Mouse (Mus musculus) T-cell, adult 2 months (primary cell): ENCODE data around the gene Tmem160.

ENCODE experiments used
- DNase-seq: peaks from one replicate; pipeline ENCODE4 v3.0.0; 2022; ENCODE audit warnings: low spot score

Gene Tmem160

DNA sequence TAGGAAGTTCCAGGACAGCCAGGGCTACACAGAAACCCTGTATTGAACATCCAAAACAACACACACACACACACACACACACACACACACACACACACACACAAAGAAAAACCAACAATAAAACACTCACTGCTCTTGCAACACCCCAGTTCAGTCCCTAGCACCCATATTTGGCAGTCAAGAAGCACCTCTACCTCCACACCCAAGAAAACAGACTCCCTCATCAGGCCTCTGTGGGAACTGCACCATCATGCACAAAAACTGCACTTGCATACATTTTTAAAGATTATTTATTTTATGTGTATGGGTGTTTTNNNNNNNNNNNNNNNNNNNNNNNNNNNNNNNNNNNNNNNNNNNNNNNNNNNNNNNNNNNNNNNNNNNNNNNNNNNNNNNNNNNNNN lies 11.3 kb upstream of the Tmem160 start:
- peak; percentile 33 for DNase-seq

DNA sequence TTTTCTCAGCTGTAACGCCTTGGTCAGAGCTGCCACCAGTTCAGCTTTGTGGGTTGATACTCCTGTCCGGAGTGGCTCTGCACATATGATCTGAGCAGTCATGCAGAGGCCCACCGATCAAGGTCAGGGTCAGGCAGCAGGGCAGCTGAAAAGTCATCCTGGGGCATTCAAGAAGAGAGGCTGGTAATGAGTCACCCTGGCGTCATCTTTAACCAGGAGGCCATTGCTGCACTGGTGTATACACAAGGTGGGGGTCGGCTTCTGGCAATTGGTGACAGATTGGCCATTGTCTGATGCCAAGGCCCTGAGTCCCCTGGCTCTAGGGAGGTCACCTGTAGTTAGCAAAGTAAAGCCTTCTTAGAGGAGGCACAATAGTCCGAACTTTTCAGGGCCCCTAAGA lies 923 bp upstream of the Tmem160 start:
- DNase-seq, result no peak

DNA sequence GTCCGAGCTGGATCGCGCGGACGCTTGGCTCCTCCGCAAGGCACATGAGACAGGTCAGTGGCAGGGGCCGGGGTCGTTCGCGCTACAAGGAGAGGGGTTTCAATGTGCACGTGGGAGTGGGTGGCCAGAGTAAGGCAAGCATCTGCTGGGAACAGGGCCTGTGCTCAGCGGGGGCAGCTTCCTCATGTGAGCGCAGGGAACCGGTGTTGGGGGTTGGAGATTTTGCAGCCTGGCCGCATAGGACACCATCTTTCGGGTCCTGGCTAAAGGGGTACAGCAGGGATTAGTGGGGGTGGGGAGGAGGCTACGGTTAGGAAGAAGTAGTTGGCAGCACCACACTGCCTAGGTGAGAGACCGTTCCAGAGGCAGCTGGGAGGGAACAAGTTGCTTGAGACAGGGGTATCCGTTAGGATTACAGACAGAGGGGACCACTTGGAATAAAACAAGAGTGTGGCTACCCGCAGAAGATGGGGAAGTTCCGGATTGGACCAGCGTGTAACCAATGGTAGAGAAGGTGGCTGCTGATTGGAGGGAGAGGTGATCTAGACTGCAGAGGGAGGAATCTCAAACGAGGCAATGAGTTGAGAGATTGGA lies 636 bp downstream of the Tmem160 start:
- peak; percentile 16 for DNase-seq

DNA sequence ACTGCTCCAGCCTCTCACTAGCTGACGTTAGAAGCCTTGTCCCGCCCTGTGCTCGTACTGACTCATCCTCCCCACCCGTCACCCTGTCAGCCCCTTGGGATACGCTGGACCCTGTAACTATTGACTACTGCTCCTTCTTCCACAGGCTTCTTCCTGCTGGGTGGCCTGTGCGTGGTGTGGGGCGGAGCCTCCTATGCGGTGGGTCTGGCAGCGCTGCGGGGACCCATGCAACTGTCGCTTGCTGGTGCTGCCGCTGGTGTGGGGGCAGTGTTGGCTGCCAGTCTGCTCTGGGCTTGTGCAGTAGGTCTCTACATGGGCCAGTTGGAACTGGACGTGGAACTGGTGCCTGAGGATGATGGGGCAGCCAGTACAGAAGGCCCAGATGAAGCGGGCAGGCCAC lies 2.4 kb downstream of the Tmem160 start:
- no peak for DNase-seq

DNA sequence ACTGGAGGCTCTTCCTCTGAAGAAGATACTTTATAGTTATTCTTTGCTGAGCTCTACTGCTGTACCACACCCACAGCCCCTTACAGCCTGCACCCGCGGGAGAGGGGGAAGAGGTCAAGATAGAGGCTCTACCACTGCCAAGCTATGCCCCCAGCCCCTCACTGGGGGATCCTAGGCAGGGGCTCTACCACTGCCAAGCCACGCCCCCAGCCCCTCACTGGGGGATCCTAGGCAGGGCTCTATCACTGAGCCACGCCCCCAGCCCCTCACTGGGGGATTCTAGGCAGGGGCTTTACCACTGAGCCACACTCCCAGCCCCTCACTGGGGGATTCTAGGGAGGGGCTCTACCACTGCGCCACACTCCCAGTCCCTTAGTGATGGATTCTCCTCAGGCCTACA lies 3.7 kb downstream of the Tmem160 start:
- DNase-seq, result no peak

DNA sequence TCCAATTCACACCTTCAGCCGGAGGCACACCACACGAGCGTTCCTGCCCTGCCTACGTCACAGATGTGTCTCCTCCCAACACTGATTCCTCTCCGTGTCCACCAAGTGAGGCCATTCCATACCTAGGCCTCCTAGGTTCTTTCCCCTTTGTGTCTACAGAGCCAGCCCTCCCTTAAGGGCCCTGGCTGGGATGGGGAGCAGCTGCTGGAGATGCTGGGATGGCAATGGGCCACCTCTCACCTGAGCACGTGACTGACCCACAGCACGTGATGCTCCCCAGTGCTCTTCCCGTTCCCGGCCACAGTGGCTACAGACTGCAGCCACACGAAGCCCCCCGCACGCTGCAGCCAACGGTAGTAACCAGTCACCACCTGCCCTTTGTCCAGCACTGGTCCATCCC lies 8.0 kb downstream of the Tmem160 start:
- DNase-seq, result no peak

DNA sequence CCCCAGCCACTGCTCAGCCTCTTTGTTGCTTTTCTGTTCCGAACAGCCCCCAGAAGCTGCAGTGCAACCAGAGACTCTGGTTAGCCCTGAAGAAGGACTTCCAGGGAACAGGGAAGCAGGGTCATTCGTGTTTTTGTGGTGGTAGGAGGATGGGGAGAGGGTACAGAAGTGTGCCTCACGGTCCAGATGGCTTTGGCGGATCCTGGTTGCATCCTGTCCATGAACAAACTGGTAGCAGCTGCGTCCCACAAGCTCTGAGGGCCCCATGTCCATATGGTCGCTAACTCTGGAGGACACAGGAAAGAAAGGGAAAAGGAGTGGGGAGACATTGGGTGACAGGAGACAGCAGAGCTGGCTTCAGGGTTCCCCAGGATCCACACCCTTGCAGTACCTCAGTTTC lies 8.6 kb downstream of the Tmem160 start:
- DNase-seq, result no peak

DNA sequence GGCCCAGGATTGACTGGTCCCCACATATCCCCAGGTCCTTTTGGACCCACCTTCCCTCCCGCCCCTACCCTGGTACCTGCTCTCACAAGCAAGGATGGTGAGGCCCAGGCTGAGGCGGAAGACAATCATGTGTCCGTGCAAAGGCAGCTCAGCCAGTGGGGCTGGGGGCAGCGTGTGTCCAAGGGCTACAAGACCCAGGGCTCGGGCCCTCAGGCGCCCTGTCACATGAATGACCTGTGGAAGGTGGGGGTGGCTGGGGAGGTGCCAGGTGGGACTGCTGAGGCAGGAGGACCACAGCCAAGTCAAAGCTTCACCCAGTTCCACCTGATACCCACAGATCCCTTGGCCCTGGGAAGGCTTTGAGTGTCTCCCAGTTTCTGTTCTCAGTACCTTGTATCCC lies 9.1 kb downstream of the Tmem160 start:
- DNase-seq, result no peak

DNA sequence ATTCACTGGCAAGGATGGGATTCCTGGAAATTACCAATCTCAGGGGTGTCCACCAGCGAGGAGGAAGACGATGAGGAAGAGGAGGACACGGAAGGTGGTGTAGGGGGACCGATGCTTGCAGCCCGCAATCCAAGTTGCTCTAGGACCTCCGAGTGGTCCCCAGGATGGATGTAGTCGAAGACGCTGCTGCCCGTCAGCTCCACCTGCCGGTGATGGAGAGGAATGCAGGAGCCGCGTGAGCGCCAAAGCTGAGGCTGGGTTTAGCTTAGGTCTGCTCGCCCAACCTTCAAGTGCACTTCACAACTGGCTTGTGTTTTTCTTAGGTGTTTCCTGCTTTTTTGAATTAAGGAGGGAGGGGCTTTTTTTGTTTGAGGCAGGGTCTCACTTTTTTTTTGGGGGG lies 10.6 kb downstream of the Tmem160 start:
- peak; percentile 74 for DNase-seq

DNA sequence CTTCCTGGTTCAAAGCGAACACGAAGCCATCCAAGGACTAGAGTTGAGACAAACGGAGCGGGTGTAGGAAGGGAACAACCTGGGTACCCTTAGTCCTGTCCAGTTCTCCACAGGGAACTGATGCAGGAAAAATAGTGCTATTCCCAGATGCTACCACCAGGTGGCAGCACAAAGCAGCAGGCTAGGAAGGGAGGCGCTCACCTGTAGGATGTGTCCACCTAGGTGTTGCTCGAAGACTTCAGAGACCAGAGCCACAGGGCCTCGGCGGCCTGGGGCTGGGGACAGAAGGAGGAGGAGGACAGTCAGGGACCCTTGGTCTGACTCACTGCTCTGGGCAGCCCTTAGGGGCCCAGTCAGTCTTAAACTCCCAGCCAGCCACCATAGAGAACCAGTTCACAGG lies 12.6 kb downstream of the Tmem160 start:
- DNase-seq, result peak; percentile 60

DNA sequence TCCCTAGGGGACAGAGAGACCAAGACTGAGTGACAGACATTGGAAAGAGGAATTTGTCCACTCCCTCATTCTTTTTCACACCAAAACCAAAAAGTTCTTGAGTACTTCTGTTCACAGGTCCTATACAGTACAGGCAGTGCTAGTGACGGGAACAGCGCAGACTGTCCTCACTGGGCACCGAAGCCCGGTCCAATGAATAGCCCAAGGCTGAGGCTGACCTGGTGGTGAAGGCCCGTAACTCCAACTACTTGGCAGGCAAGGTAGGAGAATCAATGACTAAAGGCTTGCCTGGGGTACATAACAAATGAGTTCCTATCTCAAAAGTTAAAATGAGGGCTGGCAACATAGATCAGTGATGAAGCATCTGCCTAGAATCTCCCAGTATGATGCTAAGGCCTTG lies 13.0 kb downstream of the Tmem160 start:
- no peak for DNase-seq

DNA sequence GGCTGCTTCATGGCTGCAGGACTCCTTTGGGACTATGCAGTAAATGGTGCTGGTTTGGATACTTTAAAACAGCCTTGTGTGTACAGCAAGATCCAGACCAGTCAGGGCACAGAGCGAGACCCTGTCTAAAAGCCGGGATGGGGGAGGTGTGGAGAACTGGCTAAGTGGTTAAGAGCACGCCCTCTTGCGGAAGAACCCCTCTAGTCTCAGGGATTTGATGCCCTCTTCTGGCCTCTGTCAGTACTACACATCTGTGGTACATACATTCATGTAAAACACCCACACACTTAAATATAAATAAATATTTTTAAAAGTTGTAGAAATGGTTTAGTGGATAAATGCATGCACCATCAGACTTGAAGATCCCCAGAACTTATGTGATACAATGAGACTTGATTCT lies 14.0 kb downstream of the Tmem160 start:
- peak; percentile 29 for DNase-seq

DNA sequence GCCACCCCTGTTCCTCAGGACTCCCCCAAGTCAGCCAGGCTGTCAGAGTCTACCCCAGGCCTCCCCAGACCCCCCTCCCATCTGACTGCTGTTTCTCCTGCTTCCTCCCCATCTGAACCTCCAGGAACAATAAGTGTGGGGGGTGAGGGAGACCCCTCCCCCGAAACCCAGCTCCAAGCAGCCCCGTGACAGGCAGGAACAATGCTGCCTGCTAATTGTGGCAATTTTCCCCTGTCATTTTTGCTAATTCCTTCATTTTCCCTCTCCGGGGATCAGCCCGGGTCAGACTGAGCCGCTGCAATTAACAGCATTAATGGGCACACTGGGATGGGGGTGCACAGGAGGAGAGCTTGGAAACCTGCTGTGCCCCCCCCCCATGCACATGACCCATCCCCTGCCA lies 15.5 kb downstream of the Tmem160 start:
- no peak for DNase-seq

DNA sequence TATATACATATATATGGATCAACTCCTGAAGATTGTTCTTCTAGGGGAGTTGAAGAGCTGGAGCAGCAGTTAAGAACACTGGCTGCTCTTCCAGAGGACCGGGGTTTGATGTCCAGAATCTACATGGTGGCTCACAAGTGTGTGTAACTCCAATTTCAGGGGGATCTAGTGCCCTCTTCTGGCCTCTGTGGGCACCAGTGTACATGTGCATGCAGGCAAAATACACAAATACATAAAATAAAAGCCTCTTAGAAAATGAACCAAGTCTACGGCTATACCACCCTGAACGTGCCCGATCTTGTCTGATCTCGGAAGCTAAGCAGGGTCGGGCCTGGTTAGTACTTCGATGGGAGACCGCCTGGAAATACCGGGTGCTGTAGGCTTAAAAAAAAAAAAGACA lies 19.0 kb downstream of the Tmem160 start:
- DNase-seq, result no peak

DNA sequence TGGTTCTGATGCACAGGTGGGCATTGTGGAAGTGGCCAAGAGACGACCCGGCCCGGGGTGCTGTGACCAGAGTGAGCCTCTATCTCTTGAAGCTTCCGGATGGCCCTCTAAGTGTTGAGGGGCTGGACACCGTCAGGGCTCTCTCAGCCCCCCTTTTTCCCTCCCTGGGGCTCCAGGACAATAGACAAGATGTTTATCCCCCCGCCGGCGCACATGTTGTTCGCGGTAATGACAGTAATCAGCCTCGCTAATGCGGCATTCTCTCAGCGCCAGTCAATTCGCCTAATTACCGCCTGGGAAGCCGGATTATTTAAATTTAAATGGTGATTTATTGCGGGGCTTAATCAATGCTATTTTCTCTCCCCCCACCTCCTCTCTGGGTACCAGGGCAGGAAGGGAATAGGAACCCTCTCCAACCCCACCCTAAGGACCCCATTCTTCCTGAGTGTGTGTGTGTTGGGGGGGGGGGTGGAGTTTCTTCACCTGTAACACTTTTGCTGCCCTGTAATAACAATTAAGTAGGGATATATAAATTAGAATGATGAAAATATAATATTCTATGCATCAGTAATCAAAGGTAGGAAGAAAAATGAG lies 19.6 kb downstream of the Tmem160 start:
- no peak for DNase-seq

DNA sequence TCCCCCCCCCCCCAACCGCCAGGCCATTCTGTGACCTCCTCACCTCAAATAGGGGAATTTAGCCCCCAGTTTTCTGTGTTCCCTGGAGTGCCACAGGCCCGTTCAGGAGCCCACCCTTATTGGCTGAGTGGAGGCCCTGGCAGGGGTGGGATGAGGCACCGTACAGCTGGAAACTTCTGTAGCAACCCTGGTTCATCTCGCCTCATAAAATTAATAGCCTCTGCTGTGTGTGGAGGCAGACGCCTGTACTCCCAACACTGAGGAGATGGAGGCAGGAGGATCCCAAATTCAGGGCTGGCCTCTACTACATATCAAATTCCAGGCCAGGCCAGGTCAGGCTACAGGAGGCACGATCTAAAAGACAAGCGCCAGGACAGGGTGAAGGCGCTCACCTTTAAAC lies 21.3 kb downstream of the Tmem160 start:
- no peak for DNase-seq

DNA sequence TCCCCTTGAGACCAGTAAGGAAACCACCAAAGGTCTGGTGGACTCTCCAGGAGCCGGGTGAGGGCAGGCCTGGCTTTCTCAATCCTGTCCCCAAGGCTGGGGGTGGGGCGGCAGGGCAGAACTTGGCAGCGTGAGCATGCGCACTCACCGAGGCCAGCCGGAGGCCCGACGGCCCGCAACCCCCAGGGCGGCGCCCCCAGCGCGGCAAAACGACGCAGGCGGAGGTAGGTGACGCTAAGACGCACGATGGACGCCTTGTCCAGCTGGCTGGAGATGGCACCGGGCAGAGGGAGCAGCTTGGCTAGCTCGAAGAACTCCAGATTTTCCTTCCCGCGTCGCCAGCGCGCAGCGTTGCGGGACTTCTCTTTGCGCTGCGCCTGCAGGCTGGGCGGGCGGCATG lies 21.9 kb downstream of the Tmem160 start:
- no peak for DNase-seq

DNA sequence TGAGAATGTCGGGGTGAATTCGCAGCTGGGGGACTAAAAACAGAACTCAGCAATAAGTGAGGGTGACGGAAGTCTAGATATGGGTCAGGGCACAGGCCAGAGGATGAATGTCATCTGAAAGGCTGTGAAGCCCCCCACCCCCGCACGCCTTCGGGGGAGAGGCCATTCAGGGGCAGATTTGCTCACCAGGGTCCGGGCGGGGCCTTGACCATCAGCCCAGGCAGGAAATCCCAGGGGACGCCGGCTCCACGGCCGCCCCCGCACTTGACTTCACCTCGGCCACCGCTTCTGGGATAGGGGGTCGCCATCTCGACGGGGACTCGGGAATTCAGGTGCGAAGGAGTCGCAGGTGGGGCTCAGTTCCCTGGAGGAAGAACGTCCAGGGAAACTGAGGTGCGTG lies 22.7 kb downstream of the Tmem160 start:
- no peak for DNase-seq

DNA sequence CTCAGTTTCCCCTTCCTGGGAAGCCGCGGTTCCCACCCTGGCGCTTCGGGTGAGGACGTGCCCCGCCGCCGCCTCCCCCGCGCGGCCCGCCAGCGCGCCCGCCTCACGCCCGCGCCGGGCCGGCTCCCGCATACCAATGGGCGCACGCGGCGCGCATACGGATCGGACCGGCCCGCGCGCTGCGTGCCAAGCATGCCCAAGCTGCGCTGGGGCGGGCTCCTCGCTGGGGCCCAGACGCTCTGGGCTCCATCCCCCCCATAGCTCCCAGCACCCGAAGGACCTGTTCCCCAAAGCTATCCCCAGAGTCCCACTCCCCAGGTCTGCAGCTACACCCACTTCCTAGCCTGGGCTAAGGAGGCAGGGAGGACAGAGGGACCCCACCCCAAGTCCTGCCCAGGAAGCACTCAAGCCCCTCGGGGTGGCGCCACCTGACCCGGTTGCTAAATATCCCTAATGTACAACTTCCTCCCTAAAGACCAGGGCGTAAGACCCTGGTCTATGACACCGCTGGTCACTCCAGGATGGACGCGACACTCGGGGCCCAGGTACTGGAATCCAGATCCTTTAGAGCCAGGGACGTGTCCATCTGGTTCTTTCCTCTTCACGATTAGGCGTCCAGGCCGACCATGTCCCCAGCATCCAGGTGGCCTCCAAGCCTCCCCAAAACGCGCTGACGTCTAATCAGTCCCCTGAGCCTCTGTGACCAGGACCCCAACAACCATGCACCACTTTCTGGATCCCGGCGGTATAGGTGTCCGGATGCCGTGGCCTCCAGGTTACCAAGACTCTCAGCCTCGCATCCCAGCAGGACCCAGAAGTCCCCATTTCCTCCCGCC lies 23.4 kb downstream of the Tmem160 start:
- no peak for DNase-seq

DNA sequence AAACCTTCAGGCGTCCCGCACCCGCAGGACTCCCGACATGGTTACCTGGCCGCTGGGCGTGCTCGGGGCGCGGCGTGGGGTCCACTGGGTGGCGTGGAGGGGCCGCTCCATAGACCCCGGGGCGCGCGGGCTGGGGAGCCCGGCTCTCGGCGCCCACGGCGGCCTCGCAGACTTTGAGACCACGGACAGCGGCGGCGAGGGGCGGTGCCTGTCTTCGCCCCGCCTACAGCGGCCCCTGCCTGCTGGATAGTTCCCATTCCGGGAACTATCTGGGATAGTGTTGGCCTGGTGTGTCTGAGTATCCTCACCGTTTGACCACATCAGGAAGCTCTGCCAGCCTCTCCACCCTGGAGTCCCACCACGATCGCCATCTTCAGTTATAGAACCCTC lies 24.0 kb downstream of the Tmem160 start:
- DNase-seq, result no peak

DNA sequence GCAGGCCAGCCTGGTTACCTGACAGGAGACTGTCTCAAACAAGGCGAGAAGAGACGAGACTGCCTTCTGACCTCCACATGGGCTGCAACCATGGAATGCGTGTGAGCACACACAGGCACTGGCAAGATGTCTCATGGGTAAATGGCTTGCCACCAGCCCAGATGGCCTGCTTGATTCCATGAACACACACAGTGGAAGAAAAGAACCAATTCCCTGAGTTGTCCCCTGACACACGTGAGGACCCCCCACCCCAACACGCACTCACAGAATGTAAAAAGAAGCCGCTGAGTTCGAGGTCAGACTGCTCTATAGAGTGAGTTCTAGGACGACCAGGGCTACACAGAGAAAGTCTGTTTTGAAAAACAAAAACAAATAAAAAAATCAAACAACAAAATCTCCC lies 25.0 kb downstream of the Tmem160 start, which contains the start of gene Npas1:
Gene Npas1, minus strand, starts transcription at position 101 of the 400 bp plus-strand sequence.
- no peak for DNase-seq

DNA sequence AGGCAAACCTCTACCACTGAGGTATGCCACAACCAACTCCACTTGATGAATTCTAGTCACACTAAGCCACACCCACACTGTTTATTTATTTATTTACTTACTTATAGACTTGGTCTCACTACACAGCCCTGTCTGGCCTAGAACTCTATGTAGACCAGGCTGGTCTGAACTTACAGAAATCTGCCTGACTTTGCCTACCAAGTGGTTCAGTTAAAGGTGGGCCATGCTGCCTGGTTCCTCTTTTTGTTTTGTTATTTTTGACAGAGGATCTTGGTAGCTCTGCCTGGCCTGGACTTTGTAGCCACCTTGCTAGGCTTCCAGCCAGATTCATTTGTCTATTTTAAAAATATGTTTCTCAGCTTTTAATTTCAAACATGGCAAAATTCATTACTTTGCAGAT lies 36.2 kb downstream of the Tmem160 start:
- no peak for DNase-seq

DNA sequence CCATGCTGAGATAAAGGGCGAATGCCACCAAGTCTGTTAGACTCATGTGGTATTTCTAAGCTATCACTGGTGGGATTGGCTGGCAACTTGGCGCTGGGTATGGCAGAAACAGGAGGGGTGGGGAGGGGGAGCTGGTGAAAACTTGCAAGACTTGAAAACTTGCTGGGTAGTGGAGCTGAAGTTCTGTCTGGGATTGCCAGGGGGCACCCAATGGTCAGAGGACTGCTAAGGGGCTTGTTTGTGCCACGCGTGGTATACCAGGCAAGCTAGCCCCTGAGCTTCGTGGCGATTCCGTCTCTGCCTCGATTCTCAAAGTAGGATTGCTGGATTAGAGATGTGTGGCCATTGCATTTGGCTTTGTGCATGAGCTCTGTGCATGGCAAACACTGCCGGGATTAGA lies 37.4 kb downstream of the Tmem160 start:
- DNase-seq, result no peak

DNA sequence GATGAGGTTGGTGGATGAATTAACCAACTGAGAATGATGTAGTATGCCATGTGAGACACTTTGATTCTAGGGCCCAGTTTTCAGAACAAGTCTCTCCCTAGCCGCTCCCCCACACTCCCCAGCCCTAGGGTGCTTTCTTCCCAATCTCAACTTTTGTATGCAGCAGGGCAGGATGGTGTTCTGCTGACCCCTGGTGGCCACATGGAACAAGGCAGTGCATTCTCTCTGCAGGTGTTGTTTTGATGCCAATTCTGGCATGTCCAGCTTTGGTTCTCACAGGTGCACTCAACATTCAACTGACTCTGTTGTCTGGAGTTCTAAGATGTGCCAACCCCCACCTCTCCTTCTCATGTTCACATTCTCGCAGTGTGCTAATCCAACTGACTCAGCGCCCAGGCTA lies 39.2 kb downstream of the Tmem160 start:
- peak; percentile 66 for DNase-seq
